Mouse (Mus musculus) bone marrow macrophage, adult 2 months (primary cell): ENCODE data around the gene Prkn.

Experiments
- CTCF ChIP-seq: IDR thresholded peaks from 2 replicates; pipeline ENCODE4 v1.5.1; 2012; ENCODE audit warnings: low read depth, mild to moderate bottlenecking, low read length, moderate library complexity
- POLR2A ChIP-seq: IDR thresholded peaks from 2 replicates; pipeline ENCODE4 v1.6.1; 2012; ENCODE audit warnings: mild to moderate bottlenecking, low read depth, low read length, borderline replicate concordance

DNA sequence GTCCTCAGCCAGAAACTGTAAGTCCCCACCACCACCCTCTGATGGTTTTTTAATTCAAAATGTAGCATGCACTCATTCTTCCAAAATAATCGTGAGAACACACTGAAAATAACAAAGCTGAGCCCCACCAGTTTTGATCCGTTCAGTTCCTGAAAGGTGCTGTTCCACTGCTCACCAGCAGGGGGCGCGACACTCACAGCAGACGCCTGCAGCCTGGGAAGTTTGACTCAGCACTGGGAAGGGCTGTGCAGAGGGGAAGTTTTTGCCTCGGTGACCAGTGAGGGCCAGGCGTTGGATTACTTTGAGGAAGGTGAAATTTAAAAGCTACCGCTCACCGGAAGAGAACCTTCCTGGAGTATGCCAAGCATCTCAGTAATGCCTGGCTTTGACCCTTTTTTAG is 1199.0 kb downstream of the Prkn start:
- peak; percentile 95 for TF ChIP-seq CTCF
- no peak for TF ChIP-seq POLR2A
